Mouse (Mus musculus): ENCODE data around the gene Fcho2. TPM values are rescaled to one million over a fixed set of nuclear protein-coding genes. Genes with fewer than 3 reads are reported as not detected.

The Fcho2 gene
- total RNA-seq, 1 experiment: 13.6 TPM

DNA sequence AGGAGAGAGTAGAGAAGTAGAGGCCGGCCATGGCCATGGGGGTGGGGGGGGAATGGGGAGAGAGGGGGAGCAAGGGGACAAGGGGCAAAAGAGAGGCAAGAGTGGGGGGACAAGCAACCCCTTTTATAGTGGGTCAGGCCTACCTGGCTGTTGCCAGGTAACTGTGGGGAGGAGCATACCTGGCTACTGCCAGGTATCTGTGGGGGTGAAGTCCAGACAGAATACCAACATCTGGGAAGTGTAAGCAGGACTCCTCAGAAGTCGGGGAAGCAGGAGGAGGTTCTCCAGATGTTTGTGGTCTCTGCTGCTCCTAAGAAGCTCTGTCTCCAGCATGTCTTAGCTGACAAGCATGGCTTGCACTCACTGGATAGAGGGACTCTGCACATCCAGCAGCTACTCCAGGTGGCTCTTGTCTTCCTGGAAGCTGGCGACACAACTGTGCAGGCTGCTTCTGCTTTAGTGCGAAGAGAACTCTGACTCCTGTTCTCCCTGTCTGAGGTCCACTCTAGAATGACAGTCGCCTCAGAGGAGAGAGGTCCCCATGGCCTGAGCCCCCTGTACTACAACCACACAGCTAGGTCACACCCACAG, 134.7 kb downstream of the Fcho2 start:
- in situ Hi-C loops (cut with MboI; ENCODE audit: low sequenced_read_pairs in 2 of 2, unreplicated experiment in 2 of 2): no loop called here
- no peak for TF ChIP-seq MAFK (IDR thresholded peaks at IDR 0.05; ENCODE audit: insufficient read depth, low read depth, low read length)
- TF ChIP-seq CHD2 (IDR thresholded peaks at IDR 0.05; ENCODE audit: low read depth, low read length): no peak
- no peak for TF ChIP-seq ZC3H11A (IDR thresholded peaks at IDR 0.05; ENCODE audit: borderline replicate concordance, low read depth, low read length)
- TF ChIP-seq ZNF384 (IDR thresholded peaks at IDR 0.05; ENCODE audit: low read depth, low read length): no peak

DNA sequence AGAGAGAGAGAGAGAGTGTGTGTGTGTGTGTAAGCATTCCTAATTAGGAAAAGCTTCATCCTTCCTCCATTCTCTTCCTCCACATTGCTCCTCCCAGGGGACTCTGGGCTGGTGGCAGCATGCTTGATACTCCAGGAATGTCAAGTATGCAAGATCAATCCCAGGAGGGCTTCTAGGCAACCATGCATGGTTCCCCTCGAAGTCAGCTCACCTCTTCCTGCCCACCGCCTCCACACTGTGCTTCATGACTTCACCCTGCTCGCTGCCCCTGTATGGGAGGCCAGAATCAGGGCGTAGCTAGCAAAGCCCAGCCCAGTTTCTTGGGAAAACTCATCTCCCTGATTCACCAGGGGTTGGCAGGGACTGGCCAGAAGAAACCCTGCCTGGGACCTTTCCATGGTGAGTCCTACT, 135.6 kb downstream of the Fcho2 start:
- TF ChIP-seq ZNF384 (IDR thresholded peaks at IDR 0.05; ENCODE audit: low read depth, low read length): no peak
- TF ChIP-seq ZC3H11A (IDR thresholded peaks at IDR 0.05; ENCODE audit: borderline replicate concordance, low read depth, low read length): no peak
- no peak for TF ChIP-seq CHD2 (IDR thresholded peaks at IDR 0.05; ENCODE audit: low read depth, low read length)
- TF ChIP-seq MAFK (IDR thresholded peaks at IDR 0.05; ENCODE audit: insufficient read depth, low read depth, low read length): no peak
- no peak for TF ChIP-seq HCFC1 (IDR thresholded peaks at IDR 0.05; ENCODE audit: borderline replicate concordance, insufficient read depth, low read length)
- no peaks in the 10 kb centered on the region for H3K9me3 ChIP-seq (ENCODE audit: control insufficient read depth, insufficient read depth, low read depth, low read length)
- DNase-seq (ENCODE audit: low read depth, low spot score): no peak

More for the DNA sequence above, 134.7 kb downstream of the Fcho2 start:
- no peak for DNase-seq (ENCODE audit: low read depth, low spot score)
- Histone ChIP-seq H3K4me1 (ENCODE audit: control insufficient read depth in 2 of 2, insufficient read depth in 2 of 2, low read length in 2 of 2, poor library complexity in 1 of 2) (no peaks in the 10 kb centered on the region), H3K36me3 (ENCODE audit: control insufficient read depth, insufficient read depth, low read length, poor library complexity, severe bottlenecking) (no peaks in the 10 kb centered on the region), H3K9me3 (ENCODE audit: control insufficient read depth, insufficient read depth, low read depth, low read length) (no peaks in the 10 kb centered on the region), H3K9ac (ENCODE audit: insufficient read depth, low read depth, low read length, poor library complexity, severe bottlenecking) (no peak overlapping the region), H3K4me3 (ENCODE audit: insufficient read depth in 1 of 2, low read depth in 1 of 2, low read length in 2 of 2, poor library complexity in 1 of 2, severe bottlenecking in 1 of 2) (no peak overlapping the region), H3K27ac (ENCODE audit: insufficient read depth, low read depth, low read length, poor library complexity, severe bottlenecking) (no peak overlapping the region)

DNA sequence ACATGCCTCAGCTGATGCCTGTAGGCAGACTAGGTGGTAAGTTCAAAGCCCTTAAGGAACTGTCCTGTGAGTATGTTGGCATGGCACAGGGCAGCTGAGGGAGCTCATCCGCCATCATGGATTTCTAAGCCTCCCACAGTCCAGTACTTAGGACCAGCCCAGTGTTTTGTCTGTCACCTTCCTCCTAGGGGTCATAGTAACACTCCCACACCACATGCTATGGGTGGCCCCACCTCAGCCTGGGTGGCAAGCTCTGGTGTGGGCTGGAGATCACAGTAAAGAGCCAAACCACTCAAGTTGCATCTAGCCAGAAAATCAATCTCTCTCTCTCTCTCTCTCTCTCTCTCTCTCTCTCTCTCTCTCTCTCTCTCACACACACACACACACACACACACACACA, 136.0 kb downstream of the Fcho2 start:
- Histone ChIP-seq H3K9me3 (ENCODE audit: control insufficient read depth, insufficient read depth, low read depth, low read length) (no peaks in the 10 kb centered on the region), H3K4me1 (ENCODE audit: control insufficient read depth in 2 of 2, insufficient read depth in 2 of 2, low read length in 2 of 2, poor library complexity in 1 of 2) (no peaks in the 10 kb centered on the region), H3K4me3 (ENCODE audit: insufficient read depth in 1 of 2, low read depth in 1 of 2, low read length in 2 of 2, poor library complexity in 1 of 2, severe bottlenecking in 1 of 2) (no peak overlapping the region), H3K27ac (ENCODE audit: insufficient read depth, low read depth, low read length, poor library complexity, severe bottlenecking) (no peak overlapping the region), H3K36me3 (ENCODE audit: control insufficient read depth, insufficient read depth, low read length, poor library complexity, severe bottlenecking) (no peaks in the 10 kb centered on the region), H3K9ac (ENCODE audit: insufficient read depth, low read depth, low read length, poor library complexity, severe bottlenecking) (no peak overlapping the region)
- TF ChIP-seq MAFK (IDR thresholded peaks at IDR 0.05; ENCODE audit: insufficient read depth, low read depth, low read length) (no peak), ZNF384 (IDR thresholded peaks at IDR 0.05; ENCODE audit: low read depth, low read length) (no peak), HCFC1 (IDR thresholded peaks at IDR 0.05; ENCODE audit: borderline replicate concordance, insufficient read depth, low read length) (no peak), CHD2 (IDR thresholded peaks at IDR 0.05; ENCODE audit: low read depth, low read length) (no peak)
- DNase-seq (ENCODE audit: low read depth, low spot score): no peak
- in situ Hi-C loops (cut with MboI; ENCODE audit: low sequenced_read_pairs in 2 of 2, unreplicated experiment in 2 of 2): no loop called here

More for the DNA sequence above, 135.6 kb downstream of the Fcho2 start:
- no peaks in the 10 kb centered on the region for H3K4me1 ChIP-seq (ENCODE audit: control insufficient read depth in 2 of 2, insufficient read depth in 2 of 2, low read length in 2 of 2, poor library complexity in 1 of 2)
- no peaks in the 10 kb centered on the region for H3K36me3 ChIP-seq (ENCODE audit: control insufficient read depth, insufficient read depth, low read length, poor library complexity, severe bottlenecking)
- H3K27ac ChIP-seq (ENCODE audit: insufficient read depth, low read depth, low read length, poor library complexity, severe bottlenecking): no peak overlapping the region
- in situ Hi-C loops (cut with MboI; ENCODE audit: low sequenced_read_pairs in 2 of 2, unreplicated experiment in 2 of 2): no loop called here
- H3K4me3 ChIP-seq (ENCODE audit: insufficient read depth in 1 of 2, low read depth in 1 of 2, low read length in 2 of 2, poor library complexity in 1 of 2, severe bottlenecking in 1 of 2): no peak overlapping the region
- H3K9ac ChIP-seq (ENCODE audit: insufficient read depth, low read depth, low read length, poor library complexity, severe bottlenecking): no peak overlapping the region

DNA sequence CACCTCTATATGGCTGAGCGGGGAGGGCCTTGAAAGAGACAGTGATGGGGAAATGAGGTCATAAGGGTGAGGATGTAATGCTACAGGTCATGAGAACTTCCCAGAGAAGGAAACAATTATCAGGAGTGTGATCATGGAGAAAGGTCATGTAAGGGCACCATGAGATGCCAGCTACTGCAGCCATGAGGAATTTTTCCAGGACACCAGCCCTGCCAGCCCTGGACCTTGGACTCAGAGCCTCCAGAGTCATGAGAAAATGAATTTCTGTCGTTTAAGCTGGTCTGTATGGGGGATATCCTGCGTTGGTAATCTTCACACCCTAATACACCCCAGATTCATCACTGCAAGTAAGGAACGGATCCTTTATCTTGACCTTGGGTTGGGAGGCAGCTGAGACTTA, 141.3 kb downstream of the Fcho2 start:
- DNase-seq (ENCODE audit: low read depth, low spot score): no peak
- no peak overlapping the region for H3K9ac ChIP-seq (ENCODE audit: insufficient read depth, low read depth, low read length, poor library complexity, severe bottlenecking)
- in situ Hi-C loops (cut with MboI; ENCODE audit: low sequenced_read_pairs in 2 of 2, unreplicated experiment in 2 of 2): no loop called here
- no peaks in the 10 kb centered on the region for H3K36me3 ChIP-seq (ENCODE audit: control insufficient read depth, insufficient read depth, low read length, poor library complexity, severe bottlenecking)
- no peak for TF ChIP-seq ZNF384 (IDR thresholded peaks at IDR 0.05; ENCODE audit: low read depth, low read length)
- TF ChIP-seq MAFK (IDR thresholded peaks at IDR 0.05; ENCODE audit: insufficient read depth, low read depth, low read length): no peak
- TF ChIP-seq HCFC1 (IDR thresholded peaks at IDR 0.05; ENCODE audit: borderline replicate concordance, insufficient read depth, low read length): no peak
- no peak for TF ChIP-seq ZC3H11A (IDR thresholded peaks at IDR 0.05; ENCODE audit: borderline replicate concordance, low read depth, low read length)
- TF ChIP-seq CHD2 (IDR thresholded peaks at IDR 0.05; ENCODE audit: low read depth, low read length): no peak
- H3K9me3 ChIP-seq (ENCODE audit: control insufficient read depth, insufficient read depth, low read depth, low read length): no peaks in the 10 kb centered on the region
- H3K27ac ChIP-seq (ENCODE audit: insufficient read depth, low read depth, low read length, poor library complexity, severe bottlenecking): no peak overlapping the region
- no peaks in the 10 kb centered on the region for H3K4me1 ChIP-seq (ENCODE audit: control insufficient read depth in 2 of 2, insufficient read depth in 2 of 2, low read length in 2 of 2, poor library complexity in 1 of 2)
- H3K4me3 ChIP-seq (ENCODE audit: insufficient read depth in 1 of 2, low read depth in 1 of 2, low read length in 2 of 2, poor library complexity in 1 of 2, severe bottlenecking in 1 of 2): no peak overlapping the region

Other genes with a start within 250 kb of the Fcho2 start
- not detected in 2 replicates for gene Tmem174, start 178.0 kb downstream of the Fcho2 start, total RNA-seq (2012; rRNA removed)
- gene Tmem171, start 120.6 kb downstream of the Fcho2 start, total RNA-seq (2012; rRNA removed): 0.21 TPM in 1 of 2 replicates, not detected in the other
- 133 and 148 TPM in 2 replicates for gene Tnpo1, start 110.9 kb upstream of the Fcho2 start, total RNA-seq (2012; rRNA removed)
- not detected in 2 replicates for gene 1700024P04Rik, start 169.1 kb upstream of the Fcho2 start, total RNA-seq (2012; rRNA removed)

Data from ES-E14 (cell line).